In genomic region chr2:27888603-27889545, GRCm38 (mm10) we compare ENCODE assay signal across 8 mouse cellular contexts. TPM values are rescaled to one million over a fixed set of nuclear protein-coding genes. Genes with fewer than 3 reads are reported as not detected.
DNase-seq lines count a peak whose midpoint lies in the region; ATAC-seq lines count a peak whose summit lies in the region.

No protein-coding gene starts in this region.

- ATAC-seq in forebrain, embryonic 14.5 days: no peak
- ATAC-seq in hindbrain, embryonic 12.5 days (ENCODE audit: low FRiP score): no peak
- no peak for ATAC-seq in liver, embryonic 13.5 days (ENCODE audit: low read depth)
- ATAC-seq in erythroid progenitor cell, adult 5-6 weeks (replicated peaks; ENCODE audit: low FRiP score, poor library complexity, severe bottlenecking): no peak

- intact Hi-C loops in left cerebral cortex, postnatal 36 days (cut with DNase I): loop anchor here (5.0 to 10.0 kb wide), 2 partner anchors 117 to 334 kb away; no protein-coding TSS in a partner anchor

- H3K9me3 ChIP-seq in forebrain, embryonic 14.5 days (replicated peaks; ENCODE audit: control insufficient read depth, low read length): no peaks in the 10 kb centered on the region
- H3K9me3 ChIP-seq in hindbrain, embryonic 12.5 days (replicated peaks): no peaks in the 10 kb centered on the region
- no peaks in the 10 kb centered on the region for H3K9me3 ChIP-seq in liver, embryonic 13.5 days (replicated peaks)

- no peaks in the 10 kb centered on the region for H3K36me3 ChIP-seq in forebrain, embryonic 14.5 days (ENCODE audit: control insufficient read depth, insufficient read depth, low read length)
- no peaks in the 10 kb centered on the region for H3K36me3 ChIP-seq in hindbrain, embryonic 12.5 days
- H3K36me3 ChIP-seq in liver, embryonic 13.5 days: no peaks in the 10 kb centered on the region

- H3K4me3 ChIP-seq in forebrain, embryonic 14.5 days (ENCODE audit: low read depth, low read length): no peak overlapping the region
- H3K4me3 ChIP-seq in hindbrain, embryonic 12.5 days: peak overlapping the region; percentile 61
- peak overlapping the region; percentile 55 for H3K4me3 ChIP-seq in liver, embryonic 13.5 days (replicated peaks)

- peaks cover 11% of the 10 kb centered on the region; the same call in 1 of the 2 replicates for H3K27me3 ChIP-seq in forebrain, embryonic 14.5 days (replicated peaks; ENCODE audit: control insufficient read depth, insufficient read depth, low read length)
- peaks cover 26% of the 10 kb centered on the region for H3K27me3 ChIP-seq in hindbrain, embryonic 12.5 days
- H3K27me3 ChIP-seq in liver, embryonic 13.5 days: peaks cover 64% of the 10 kb centered on the region

- no peak overlapping the region; the same call in 1 of the 2 replicates for H3K9ac ChIP-seq in forebrain, embryonic 14.5 days (ENCODE audit: low read length)
- H3K9ac ChIP-seq in hindbrain, embryonic 12.5 days: peak overlapping the region; percentile 74; the same call in 1 of the 2 replicates
- no peak overlapping the region for H3K9ac ChIP-seq in liver, embryonic 13.5 days

- H3K4me1 ChIP-seq in forebrain, embryonic 14.5 days (ENCODE audit: control insufficient read depth, insufficient read depth, low read length): peaks cover 15% of the 10 kb centered on the region; the same call in 1 of the 2 replicates
- H3K4me1 ChIP-seq in hindbrain, embryonic 12.5 days: peaks cover 45% of the 10 kb centered on the region
- peaks cover 2% of the 10 kb centered on the region; the same call in 1 of the 2 replicates for H3K4me1 ChIP-seq in liver, embryonic 13.5 days (replicated peaks)

- DNase-seq in adrenal gland, adult (ENCODE audit: inconsistent age in 2 of 2, low spot score in 1 of 2): peak; percentile 30 to 82
- no peak for DNase-seq in adrenal gland, postnatal 4 days (ENCODE audit: low spot score in 2 of 2)
- peak; percentile 20 for DNase-seq in forebrain, embryonic 14.5 days (ENCODE audit: low spot score)
- no peak for DNase-seq in liver, embryonic 13.5 days
- DNase-seq in retina, postnatal 1 day: peak; percentile 47
- DNase-seq in left cerebral cortex, postnatal 36 days (ENCODE audit: low spot score in 2 of 2): no peak

- 0 out of 2 replicates have a peak overlapping the region, but pooled peaks have one; percentile 98 for H3K4me2 ChIP-seq in forebrain, embryonic 14.5 days (ENCODE audit: low read length)
- H3K4me2 ChIP-seq in hindbrain, embryonic 12.5 days (replicated peaks): peak overlapping the region; percentile 92
- H3K4me2 ChIP-seq in liver, embryonic 13.5 days: peak overlapping the region; percentile 59

- H3K27ac ChIP-seq in forebrain, embryonic 14.5 days (ENCODE audit: low read depth, low read length): no peak overlapping the region
- peak overlapping the region; percentile 40; the same call in 1 of the 2 replicates for H3K27ac ChIP-seq in hindbrain, embryonic 12.5 days
- no peak overlapping the region for H3K27ac ChIP-seq in liver, embryonic 13.5 days

- 28% methylated on average over 10 of the region's 10 CpGs for WGBS in forebrain, embryonic 14.5 days
- 30% methylated on average over 10 of the region's 10 CpGs for WGBS in hindbrain, embryonic 12.5 days
- 24% methylated on average over 10 of the region's 10 CpGs for WGBS in liver, embryonic 13.5 days (ENCODE audit: insufficient replicate concordance)

RNA-seq across cellular contexts. Expression of gene Col5a1, which starts 2.6 kb away (rescaled TPM):
- 100 to 1,000 TPM; 132 to 140 TPM for total RNA-seq in adrenal gland, postnatal 4 days (2021)
- polyA plus RNA-seq in forebrain, embryonic 14.5 days (2014; fragmentation: Nextera tagmentation; extraction: Ambion mirVana): 5.3 and 6.9 TPM in 2 replicates
- polyA plus RNA-seq in hindbrain, embryonic 12.5 days (2016; fragmentation: Nextera tagmentation; extraction: Ambion mirVana): 45.9 and 55.2 TPM in 2 replicates
- polyA plus RNA-seq in liver, embryonic 13.5 days (2015; fragmentation: Nextera tagmentation; extraction: Ambion mirVana): 11.1 and 11.9 TPM in 2 replicates
- total RNA-seq in erythroid progenitor cell, adult 5-6 weeks (2015; ENCODE audit: low replicate concordance): 9.4 and 10.9 TPM in 2 replicates
- 5.3 and 7.0 TPM in 2 replicates for total RNA-seq in erythroid progenitor cell, adult 5-6 weeks (2017; ENCODE audit: low replicate concordance)
- total RNA-seq in left cerebral cortex, postnatal 36 days (2021): 1 to 10 TPM; 7.0 to 8.9 TPM

Comparison
In these comparisons a context has a peak if more than half of its experiments do, and no peak if none do; other contexts are left out.
1. DNase-seq: peak in adrenal gland, adult (2 of 2), forebrain, embryonic 14.5 days (single experiment) and retina, postnatal 1 day (single experiment); none in adrenal gland, postnatal 4 days (0 of 2), liver, embryonic 13.5 days (single experiment) and left cerebral cortex, postnatal 36 days (0 of 2).
2. RNA of gene Col5a1, which starts 2.6 kb away (total RNA-seq): 132 to 140 TPM in adrenal gland, postnatal 4 days; 5.3 to 10.9 TPM in erythroid progenitor cell, adult 5-6 weeks and 7.0 to 8.9 TPM in left cerebral cortex, postnatal 36 days; every median in the first group is over 10 times any median in the second.
3. Peak in every context shown above with its lines, with median percentiles within 50 percentile points of each other: H3K4me2 ChIP-seq.